Mouse (Mus musculus) liver, postnatal 0 days (tissue): ENCODE measurements at regions not wholly inside any gene's neighbourhood (a gene's known extent, or its start where the extent isn't known, plus 50 kb on each side); places are given as distances from the start of the nearest gene placed in this dataset.
"Not testable (repeated sequence)": the region's sequence is repeated elsewhere in the genome, so short reads cannot be mapped to it uniquely, and the experiment has no call there.

Experiments
- ATAC-seq: fragments of 200-750 bp; cut with Nextera tagmentation; 2 replicates; pipeline ENCODE4 v1.8.0; 2017; ENCODE audit warnings: mild to moderate bottlenecking, moderate library complexity
- DNase-seq: peaks from one replicate; pipeline ENCODE4 v3.0.0-alpha.2; 2016
- H3K27ac ChIP-seq: fragments of 300-500 bp; sonication (generic); 2 replicates; pipeline ENCODE4 v1.5.1; 2014; ENCODE audit warnings: antibody characterized with exemption, moderate library complexity, mild to moderate bottlenecking, low read depth
- H3K27me3 ChIP-seq: fragments of 300-500 bp; sonication (generic); 2 replicates; pipeline ENCODE4 v1.6.1; 2014; ENCODE audit warnings: low read length, control low read depth, mixed read lengths; ENCODE audit not compliant: insufficient read depth
- H3K36me3 ChIP-seq: fragments of 300-500 bp; sonication (generic); replicated peaks from 2 replicates; pipeline ENCODE4 v1.6.1; 2014; ENCODE audit warnings: mild to moderate bottlenecking, control low read depth, low read length, moderate library complexity, mixed read lengths; ENCODE audit not compliant: insufficient read depth
- H3K4me1 ChIP-seq: fragments of 300-500 bp; sonication (generic); 2 replicates; pipeline ENCODE4 v1.6.1; 2014; ENCODE audit warnings: antibody characterized with exemption, mild to moderate bottlenecking, control low read depth; ENCODE audit not compliant: insufficient read depth
- H3K4me2 ChIP-seq: fragments of 300-500 bp; sonication (generic); 2 replicates; pipeline ENCODE4 v1.6.1; 2014; ENCODE audit warnings: low read depth, mild to moderate bottlenecking, low read length, moderate library complexity, mixed read lengths
- H3K4me3 ChIP-seq: fragments of 300-500 bp; sonication (generic); 2 replicates; pipeline ENCODE4 v1.5.1; 2014; ENCODE audit warnings: low read depth, low read length
- H3K9ac ChIP-seq: fragments of 300-500 bp; sonication (generic); replicated peaks from 2 replicates; pipeline ENCODE4 v1.6.1; 2014; ENCODE audit warnings: mild to moderate bottlenecking, moderate library complexity
- H3K9me3 ChIP-seq: fragments of 300-500 bp; sonication (generic); 2 replicates; pipeline ENCODE4 v1.6.1; 2016; ENCODE audit warnings: mild to moderate bottlenecking, control low read depth, low read length, mixed read lengths
- CTCF ChIP-seq: sonication (generic); IDR thresholded peaks from 2 replicates; pipeline ENCODE4 v1.5.1; 2016; ENCODE audit warnings: antibody characterized with exemption, low read depth
- EP300 ChIP-seq: IDR thresholded peaks from 2 replicates; pipeline ENCODE4 v1.6.1; 2016; ENCODE audit warnings: antibody characterized with exemption, low read depth, mild to moderate bottlenecking
- WGBS: fragments of 180-500 bp; shearing (Covaris S2); extraction: QIAGEN DNeasy Blood & Tissue Kit; methylation state at CpG from one replicate; pipeline ENCODE4 v1.1.7; 2014; ENCODE audit not compliant: insufficient replicate concordance; 5-methylcytosine and 5-hydroxymethylcytosine counted together

DNA sequence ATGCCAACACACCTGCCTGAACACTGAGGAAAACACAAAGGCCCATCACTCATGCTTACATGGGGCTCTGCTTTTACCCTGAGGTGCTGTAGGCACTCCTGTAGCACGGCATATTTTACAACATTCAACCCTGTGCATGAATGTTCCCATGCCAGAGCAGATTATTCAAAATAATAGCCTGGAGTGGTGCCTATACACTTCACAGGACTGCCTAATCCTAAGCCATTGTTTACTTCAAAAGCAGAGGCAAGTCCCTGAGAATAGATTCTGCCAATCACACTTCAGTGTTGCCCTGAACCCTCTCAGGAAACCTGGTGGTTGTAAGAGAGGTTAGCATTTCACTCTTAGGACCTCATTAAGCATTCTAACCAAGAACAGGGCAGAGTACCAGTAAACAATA, 828.1 kb downstream of the Ttll7 start:
- WGBS, result 56% methylated on average over 1 of the region's 1 CpGs
- no peak for ATAC-seq
- H3K36me3 ChIP-seq, result no peaks in the 10 kb centered on the region
- DNase-seq, result no peak
- no peaks in the 10 kb centered on the region for H3K4me1 ChIP-seq
- TF ChIP-seq CTCF (no peak), EP300 (no peak)
- H3K9ac ChIP-seq, result no peak overlapping the region
- no peaks in the 10 kb centered on the region for H3K27me3 ChIP-seq
- H3K9me3 ChIP-seq, result no peaks in the 10 kb centered on the region
- no peak overlapping the region for H3K27ac ChIP-seq
- no peak overlapping the region for H3K4me3 ChIP-seq
- no peak overlapping the region for H3K4me2 ChIP-seq

- Histone ChIP-seq H3K4me2 (no peak overlapping the region), H3K4me3 (no peak overlapping the region)
- WGBS, result 72% methylated on average over 3 of the region's 3 CpGs
These were observed 810.4 kb downstream of the Ttll7 start for GRCm38 (mm10) chr3:147662572-147662971.

GRCm38 (mm10) chr3:147652849-147653248, 800.7 kb downstream of the Ttll7 start:
- H3K27me3 ChIP-seq, result no peaks in the 10 kb centered on the region
- H3K4me3 ChIP-seq, result no peak overlapping the region
- H3K4me2 ChIP-seq, result no peak overlapping the region
- no peaks in the 10 kb centered on the region for H3K36me3 ChIP-seq
- TF ChIP-seq CTCF (no peak), EP300 (no peak)
- no peak overlapping the region for H3K9ac ChIP-seq
- DNase-seq, result no peak
- H3K27ac ChIP-seq, result no peak overlapping the region
- no peaks in the 10 kb centered on the region for H3K9me3 ChIP-seq
- 50% methylated on average over 6 of the region's 6 CpGs for WGBS
- H3K4me1 ChIP-seq, result no peaks in the 10 kb centered on the region
- no peak for ATAC-seq

More at GRCm38 (mm10) chr3:147662572-147662971, 810.4 kb downstream of the Ttll7 start:
- Histone ChIP-seq H3K9me3 (no peaks in the 10 kb centered on the region), H3K4me1 (no peaks in the 10 kb centered on the region), H3K36me3 (no peaks in the 10 kb centered on the region), H3K9ac (no peak overlapping the region), H3K27me3 (no peaks in the 10 kb centered on the region), H3K27ac (no peak overlapping the region)
- ATAC-seq (no peak), DNase-seq (no peak)
- TF ChIP-seq EP300, result no peak
- no peak for TF ChIP-seq CTCF

DNA sequence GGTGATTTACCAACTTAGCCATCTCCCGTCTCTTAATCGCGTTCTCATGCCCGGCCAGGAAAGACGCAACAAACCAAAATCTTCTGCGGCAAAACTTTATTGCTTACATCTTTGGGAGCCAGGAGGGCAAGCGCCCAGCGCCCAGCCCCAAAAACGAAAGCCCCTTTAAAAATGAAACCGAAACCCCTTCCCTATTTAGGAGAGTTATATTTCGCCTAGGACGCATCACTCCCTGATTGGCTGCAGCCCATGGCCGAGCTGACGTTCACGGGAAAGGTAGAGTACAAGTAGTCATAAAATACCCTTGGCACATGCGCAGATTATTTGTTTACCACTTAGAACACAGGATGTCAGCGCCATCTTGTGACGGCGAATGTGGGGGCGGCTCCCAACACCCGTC, 783.3 kb downstream of the Ttll7 start:
- 91% methylated on average over 18 of the region's 21 CpGs for whole genome bisulfite sequencing
- ATAC-seq, H3K27ac ChIP-seq, DNase-seq, H3K27me3 ChIP-seq, H3K4me3 ChIP-seq, H3K36me3 ChIP-seq, H3K9me3 ChIP-seq, H3K4me2 ChIP-seq, H3K4me1 ChIP-seq, H3K9ac ChIP-seq: not testable (repeated sequence)

- no peak for ATAC-seq
- TF ChIP-seq CTCF (no peak), EP300 (no peak)
These were observed 779.0 kb downstream of the Ttll7 start for GRCm38 (mm10) chr3:147631151-147631550.

DNA sequence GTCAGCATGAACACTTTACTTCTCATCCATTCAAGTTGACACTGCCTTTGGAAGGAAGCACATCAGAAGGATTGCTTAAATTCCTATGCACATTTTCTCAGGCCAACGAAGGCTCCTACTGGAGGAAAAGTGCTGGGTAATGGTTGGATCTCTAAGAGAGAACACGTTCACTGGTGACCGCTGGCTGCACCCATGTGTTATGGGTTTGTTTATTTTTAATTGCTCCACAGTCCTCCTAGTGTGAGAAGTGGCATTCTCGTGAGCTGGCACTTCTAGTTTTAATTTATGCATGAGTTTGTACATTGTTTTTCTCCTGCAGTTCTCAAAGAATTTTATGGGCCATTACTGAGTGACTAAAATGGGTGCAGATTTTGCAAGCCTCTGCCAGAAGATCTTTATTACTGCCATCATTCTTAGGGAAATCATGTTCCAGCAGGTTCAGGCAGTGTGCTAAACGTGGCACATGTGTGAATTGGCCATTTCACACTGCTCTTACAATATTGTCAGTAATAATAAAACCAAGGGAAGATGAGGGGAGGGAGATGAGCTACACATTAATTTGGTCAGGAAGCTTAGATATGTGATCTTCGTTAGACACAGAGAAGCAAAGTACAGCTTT, 731.6 kb downstream of the Ttll7 start:
- WGBS, result 58% methylated on average over 6 of the region's 6 CpGs

More at GRCm38 (mm10) chr3:147631151-147631550, 779.0 kb downstream of the Ttll7 start:
- no peak for DNase-seq
- Histone ChIP-seq H3K36me3 (no peaks in the 10 kb centered on the region), H3K4me3 (no peak overlapping the region), H3K9me3 (no peaks in the 10 kb centered on the region), H3K27ac (no peak overlapping the region), H3K4me1 (no peaks in the 10 kb centered on the region), H3K9ac (no peak overlapping the region), H3K4me2 (no peak overlapping the region), H3K27me3 (no peaks in the 10 kb centered on the region)
- 76% methylated on average over 3 of the region's 3 CpGs for WGBS

DNA sequence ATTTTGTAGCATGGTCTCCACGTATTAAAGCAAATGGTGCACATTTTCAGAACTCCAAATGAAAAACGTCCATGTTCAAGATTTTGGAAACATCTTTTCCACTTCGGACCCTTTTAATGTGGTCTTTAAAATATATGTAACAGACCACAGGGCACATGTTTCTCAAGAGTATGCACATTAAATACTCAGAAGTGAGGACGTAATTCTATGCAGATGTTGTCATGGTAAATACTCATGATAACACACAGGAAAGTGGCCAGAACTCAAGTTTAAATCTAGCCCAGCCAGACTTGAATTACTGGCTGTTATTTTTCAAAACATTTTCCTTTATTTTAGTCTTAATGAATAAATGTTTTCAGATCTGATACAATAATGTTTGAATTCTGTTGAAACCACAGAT, 719.7 kb downstream of the Ttll7 start:
- WGBS, result 73% methylated on average over 4 of the region's 4 CpGs
- no peak for DNase-seq
- Histone ChIP-seq H3K4me1 (no peaks in the 10 kb centered on the region), H3K4me2 (no peak overlapping the region), H3K9me3 (no peaks in the 10 kb centered on the region), H3K27me3 (no peaks in the 10 kb centered on the region), H3K36me3 (no peaks in the 10 kb centered on the region), H3K27ac (no peak overlapping the region), H3K4me3 (no peak overlapping the region), H3K9ac (no peak overlapping the region)
- TF ChIP-seq EP300 (no peak), CTCF (no peak)
- no peak for ATAC-seq

More for the DNA sequence above, 731.6 kb downstream of the Ttll7 start:
- no peaks in the 10 kb centered on the region for H3K9me3 ChIP-seq
- H3K27ac ChIP-seq, result no peak overlapping the region
- H3K36me3 ChIP-seq, result no peaks in the 10 kb centered on the region
- DNase-seq (no peak), ATAC-seq (no peak)
- H3K4me1 ChIP-seq, result no peaks in the 10 kb centered on the region
- TF ChIP-seq CTCF, result no peak
- no peak for TF ChIP-seq EP300
- H3K27me3 ChIP-seq, result no peaks in the 10 kb centered on the region
- no peak overlapping the region for H3K9ac ChIP-seq
- H3K4me3 ChIP-seq, result no peak overlapping the region
- no peak overlapping the region for H3K4me2 ChIP-seq
